Mouse (Mus musculus) spleen, embryonic (tissue): ENCODE data around the gene Cdadc1.

Experiments used
- CTCF ChIA-PET: fragments of 350-600 bp; sonication (Branson Sonifier 250); formaldehyde crosslinking; loops from one replicate; lab custom pipeline; 2022; lab: Charles Lee

The Cdadc1 gene

GRCm38 (mm10) chr14:59546162-59546880, 51.4 kb downstream of the Cdadc1 start:
- CTCF ChIA-PET, result interaction anchor here (0.7 kb wide), 1 partner anchor 26 kb away, joined by 4 read pairs; no protein-coding TSS in a partner anchor

DNA sequence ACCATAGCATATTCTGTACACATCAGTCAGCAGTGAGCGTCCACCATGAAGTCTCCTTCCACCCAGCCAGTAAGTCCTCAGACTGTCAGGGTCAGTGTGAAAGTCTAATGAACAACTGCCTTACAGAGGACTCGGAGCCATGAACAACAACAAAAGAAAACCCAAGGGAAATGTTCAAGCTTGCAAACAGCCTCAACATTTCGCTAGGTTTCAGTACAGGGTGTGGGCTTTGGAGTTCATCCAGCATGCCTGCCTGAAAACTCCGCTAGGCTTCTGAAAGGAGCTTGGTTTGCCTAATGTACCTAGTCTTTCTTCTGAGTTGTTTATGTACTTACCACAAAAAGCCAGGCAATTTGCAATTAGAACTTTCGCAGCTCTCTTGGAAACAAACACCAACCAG, 53.8 kb downstream of the Cdadc1 start:
- CTCF ChIA-PET, result no interaction called here

DNA sequence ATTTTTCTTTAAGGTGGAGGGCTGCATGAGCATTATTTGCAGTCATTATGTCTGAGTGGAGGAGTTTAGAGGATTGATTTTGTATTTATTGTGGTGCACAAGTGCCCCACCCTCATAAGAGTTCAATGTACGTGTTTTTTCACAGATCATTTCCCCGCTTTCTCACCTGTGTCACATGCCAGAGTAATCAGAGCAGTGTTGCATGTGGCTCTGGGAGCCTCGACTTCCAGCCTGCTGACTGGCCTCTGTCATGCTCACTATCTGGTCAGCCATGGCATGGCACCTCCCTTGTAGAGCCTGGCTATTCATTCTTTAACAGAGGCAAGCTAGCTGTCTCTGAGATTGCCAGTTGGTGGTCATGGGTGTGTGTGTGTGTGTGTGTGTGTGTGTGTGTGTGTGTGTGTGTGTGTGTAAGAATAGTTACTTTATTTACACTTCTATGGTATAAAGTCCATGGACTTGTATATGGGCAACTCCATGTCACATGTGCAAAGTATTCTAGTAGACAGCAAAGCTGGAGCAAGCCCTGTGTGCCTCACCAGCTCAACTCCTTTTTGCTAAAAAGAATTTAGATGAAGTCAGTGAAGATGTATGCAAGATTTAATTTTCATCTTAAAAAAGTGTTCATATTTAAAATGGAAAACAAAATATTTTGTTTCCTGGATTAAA, 54.5 kb downstream of the Cdadc1 start:
- CTCF ChIA-PET, result no interaction called here

DNA sequence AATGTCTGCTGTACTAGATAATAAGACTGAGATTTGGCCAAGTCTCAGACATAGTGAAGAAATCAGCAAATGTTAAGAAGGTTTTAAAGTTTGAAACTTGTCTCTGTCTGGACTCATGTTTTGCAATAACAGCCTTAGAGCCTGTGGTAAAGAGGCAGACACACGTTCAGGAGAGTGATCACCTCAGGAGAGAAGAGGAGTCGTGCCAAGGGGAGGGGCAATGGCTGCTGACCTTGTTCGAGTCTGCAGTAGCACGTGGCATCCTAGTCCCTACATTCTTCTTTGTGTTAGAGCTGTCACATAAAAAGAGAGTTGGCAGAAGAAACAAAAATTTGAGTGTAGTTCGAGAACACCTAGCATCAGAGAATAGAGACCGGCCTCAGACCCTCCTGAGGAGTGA, 57.0 kb downstream of the Cdadc1 start:
- CTCF ChIA-PET, result no interaction called here

- CTCF ChIA-PET, result no interaction called here
Measured at GRCm38 (mm10) chr14:59540230-59540629, 57.5 kb downstream of the Cdadc1 start.

GRCm38 (mm10) chr14:59537829-59538432, 59.8 kb downstream of the Cdadc1 start:
- CTCF ChIA-PET, result no interaction called here

DNA sequence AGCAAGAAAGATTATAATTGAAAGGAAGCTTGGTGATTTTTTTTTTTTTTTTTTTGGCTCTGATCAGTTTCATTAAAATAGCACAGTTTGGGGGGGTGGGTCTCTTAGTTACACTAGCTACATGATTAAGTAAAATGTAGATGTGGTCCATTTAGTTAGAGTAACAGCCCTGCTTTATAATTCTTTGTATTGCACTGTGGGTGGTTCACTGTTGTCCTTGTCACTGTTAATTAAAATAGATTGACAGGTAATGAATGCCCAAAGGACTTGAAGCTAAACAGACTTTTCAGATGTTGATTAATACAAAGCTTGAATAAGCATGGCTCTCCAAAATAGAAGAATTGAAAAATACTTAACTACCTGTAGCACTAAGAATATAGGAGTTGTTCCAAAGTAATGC, 63.9 kb downstream of the Cdadc1 start:
- CTCF ChIA-PET, result interaction anchor here (0.6 to 0.7 kb wide), 4 partner anchors 12 to 164 kb away, joined by 3 to 6 read pairs (median 4); no protein-coding TSS in a partner anchor

- CTCF ChIA-PET, result no interaction called here
Measured at GRCm38 (mm10) chr14:59532986-59533385, 64.8 kb downstream of the Cdadc1 start.

DNA sequence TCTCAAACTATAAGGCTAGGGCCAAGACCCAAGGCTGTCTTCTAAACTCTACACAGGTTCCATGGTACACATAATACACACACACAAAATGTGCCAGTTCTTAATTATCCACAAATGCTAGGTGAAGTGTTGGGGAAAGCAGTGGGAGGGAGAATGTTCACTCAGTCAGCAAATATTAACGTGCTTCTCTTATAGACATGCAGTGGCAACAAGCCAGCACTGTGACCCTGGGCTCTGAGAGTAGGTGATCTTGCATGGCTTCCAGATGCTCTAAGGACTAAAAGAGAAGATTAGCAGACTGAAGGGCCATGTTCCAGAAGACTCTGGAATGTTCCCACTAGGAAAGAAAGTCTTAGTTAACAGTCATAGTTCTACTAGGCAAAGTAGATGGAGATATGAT, 67.0 kb downstream of the Cdadc1 start:
- CTCF ChIA-PET, result no interaction called here

DNA sequence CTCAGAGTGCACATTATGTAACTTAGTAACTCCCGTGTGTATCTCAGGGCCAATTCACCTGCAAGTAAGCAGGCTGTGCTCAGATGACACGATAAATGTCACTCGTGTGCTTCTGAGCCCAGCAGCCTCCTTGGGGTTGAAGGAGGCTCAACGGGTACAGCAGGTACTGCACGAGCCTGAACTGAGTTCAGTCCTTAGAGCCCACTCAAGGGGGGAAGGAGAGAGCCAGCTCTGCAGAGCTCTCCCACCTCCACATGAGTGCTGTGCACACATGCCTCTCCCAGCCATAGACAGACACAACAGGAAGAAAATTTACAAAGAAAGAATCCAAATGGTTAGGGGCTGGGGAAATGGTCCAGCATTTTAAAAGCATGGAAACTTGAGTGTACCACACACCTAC, 71.9 kb downstream of the Cdadc1 start:
- CTCF ChIA-PET, result interaction anchor here (0.6 kb wide), 1 partner anchor 26 kb away, joined by 7 read pairs; no protein-coding TSS in a partner anchor

DNA sequence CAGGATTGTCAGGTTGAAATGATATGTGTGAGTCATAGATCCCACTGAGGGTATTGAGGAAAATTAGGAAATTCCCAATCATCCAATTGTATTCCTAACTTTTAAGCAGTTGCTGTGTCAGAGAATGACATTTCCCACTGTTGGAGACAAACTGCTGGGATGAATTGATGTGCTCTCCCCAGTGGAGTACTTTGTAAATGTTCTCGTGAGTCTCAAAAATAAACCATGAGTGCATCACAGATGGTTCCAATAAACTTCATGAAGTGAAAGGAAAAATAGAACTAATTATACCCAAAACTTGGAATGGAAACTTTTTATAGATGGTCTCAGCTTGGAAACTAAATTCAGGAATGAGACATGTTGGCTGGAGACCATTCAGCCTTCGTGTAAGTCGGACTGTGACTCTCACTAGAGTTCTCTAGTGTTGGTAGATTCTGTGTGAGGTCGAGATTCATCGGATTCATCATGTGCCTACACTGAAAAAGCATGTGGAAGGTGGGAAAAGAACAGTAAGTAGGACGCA, 83.8 kb downstream of the Cdadc1 start:
- CTCF ChIA-PET, result no interaction called here
